Mouse (Mus musculus) ES-E14 (cell line): ENCODE data around the gene Rimklb. TPM values are rescaled to one million over a fixed set of nuclear protein-coding genes. Genes with fewer than 3 reads are reported as not detected.
"Not testable (repeated sequence)": the region's sequence is repeated elsewhere in the genome, so short reads cannot be mapped to it uniquely, and the experiment has no call there.

Source experiments
- DNase-seq: peaks from one replicate; pipeline ENCODE4 v3.0.0-alpha.2; 2013; ENCODE audit warnings: low read depth, low spot score
- H3K27ac ChIP-seq: 2 replicates; pipeline ENCODE4 v1.5.1; 2012; ENCODE audit warnings: low read depth, mild to moderate bottlenecking, low read length, moderate library complexity, mixed read lengths; ENCODE audit not compliant: poor library complexity, insufficient read depth, severe bottlenecking
- H3K36me3 ChIP-seq: 2 replicates; pipeline ENCODE4 v1.6.1; 2012; ENCODE audit warnings: mild to moderate bottlenecking, low read length, moderate library complexity, mixed read lengths; ENCODE audit not compliant: control insufficient read depth, poor library complexity, insufficient read depth, severe bottlenecking
- H3K4me1 ChIP-seq, 2 experiments: fragments of 150-350 bp in 1 of 2; sonication (generic) in 1 of 2; 2 replicates each; pipeline ENCODE4 v1.6.1; 2012; ENCODE audit warnings: low read length in 2 of 2, mild to moderate bottlenecking in 1 of 2, mixed read lengths in 1 of 2; ENCODE audit not compliant: control insufficient read depth in 2 of 2, insufficient read depth in 2 of 2, poor library complexity in 1 of 2
- H3K4me3 ChIP-seq, 2 experiments: fragments of 150-350 bp in 1 of 2; sonication (generic) in 1 of 2; 2 replicates each; pipeline ENCODE4 v1.5.1; 2012; ENCODE audit warnings: low read length in 2 of 2, low read depth in 1 of 2, mild to moderate bottlenecking in 1 of 2, mixed read lengths in 1 of 2; ENCODE audit not compliant: insufficient read depth in 1 of 2, poor library complexity in 1 of 2, severe bottlenecking in 1 of 2
- H3K9ac ChIP-seq: 2 replicates; pipeline ENCODE4 v1.6.1; 2012; ENCODE audit warnings: low read depth, mild to moderate bottlenecking, low read length, mixed read lengths; ENCODE audit not compliant: poor library complexity, insufficient read depth, severe bottlenecking
- H3K9me3 ChIP-seq: fragments of 150-350 bp; sonication (generic); 2 replicates; pipeline ENCODE4 v1.6.1; 2012; ENCODE audit warnings: low read depth, mild to moderate bottlenecking, low read length; ENCODE audit not compliant: control insufficient read depth, insufficient read depth
- CHD2 ChIP-seq: IDR thresholded peaks from 2 replicates; pipeline ENCODE4 v1.6.1; 2014; ENCODE audit warnings: mild to moderate bottlenecking, low read depth, low read length, inconsistent platforms
- HCFC1 ChIP-seq: IDR thresholded peaks from 2 replicates; pipeline ENCODE4 v1.6.1; 2012; ENCODE audit warnings: low read length, inconsistent platforms, borderline replicate concordance; ENCODE audit not compliant: insufficient read depth
- MAFK ChIP-seq: IDR thresholded peaks from 2 replicates; pipeline ENCODE4 v1.6.1; 2014; ENCODE audit warnings: mild to moderate bottlenecking, low read depth, low read length, inconsistent platforms; ENCODE audit not compliant: insufficient read depth
- ZC3H11A ChIP-seq: IDR thresholded peaks from 2 replicates; pipeline ENCODE4 v1.6.1; 2012; ENCODE audit warnings: low read depth, mild to moderate bottlenecking, inconsistent platforms, low read length, borderline replicate concordance
- ZNF384 ChIP-seq: IDR thresholded peaks from 2 replicates; pipeline ENCODE4 v1.6.1; 2012; ENCODE audit warnings: low read depth, low read length, inconsistent platforms
- in situ Hi-C, 2 experiments: fragments of 600-800 bp; cut with MboI; formaldehyde crosslinking; loops; one replicate each; pipeline ENCODE4 v1.15.1; 2025; ENCODE audit warnings: low sequenced_read_pairs in 2 of 2, inconsistent platforms in 1 of 2; ENCODE audit not compliant: unreplicated experiment in 2 of 2
- total RNA-seq: library from RNA; depleted of rRNA; stranded (reverse); fragments of 300-350 nt; gene quantifications from 2 replicates; pipeline ENCODE4 v1.2.3, GENCODE M21; 2012

Rimklb gene
- total RNA-seq, 1 experiment: 36.3 TPM

- Histone ChIP-seq H3K9me3 (no peaks in the 10 kb centered on the region), H3K4me1 (peaks cover 4 to 15% of the 10 kb centered on the region in 2 experiments; a peak in 2 of 4 replicates), H3K4me3 (no peak overlapping the region), H3K27ac (no peak overlapping the region), H3K36me3 (no peaks in the 10 kb centered on the region), H3K9ac (no peak overlapping the region)
- in situ Hi-C loops: no loop called here
- no peak for TF ChIP-seq HCFC1
- no peak for TF ChIP-seq MAFK
- TF ChIP-seq CHD2: no peak
- DNase-seq: no peak
These were observed 19.1 kb upstream of the Rimklb start for GRCm38 (mm10) chr6:122517668-122518067.

DNA sequence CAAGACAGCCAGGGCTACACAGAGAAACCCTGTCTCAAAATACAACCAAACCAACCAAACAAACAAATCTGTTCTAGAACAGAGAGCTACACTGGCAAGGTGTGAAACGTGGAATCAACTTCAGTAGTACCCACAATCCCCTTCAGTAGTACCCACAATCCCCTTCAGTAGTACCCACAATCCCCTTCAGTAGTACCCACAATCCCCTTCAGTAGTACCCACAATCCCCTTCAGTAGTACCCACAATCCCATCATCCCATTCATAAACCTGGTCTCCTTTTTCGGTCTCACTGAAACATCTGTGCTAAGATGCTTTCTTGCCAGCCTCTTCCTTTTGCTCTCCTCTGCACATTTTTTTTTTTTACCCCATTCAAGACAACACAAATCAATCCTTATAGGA is 17.2 kb upstream of the Rimklb start:
- H3K4me3 ChIP-seq, H3K9ac ChIP-seq, H3K36me3 ChIP-seq, DNase-seq, in situ Hi-C loops, H3K9me3 ChIP-seq, H3K27ac ChIP-seq: not testable (repeated sequence)
- H3K4me1 ChIP-seq: peaks cover 0 to 10% of the 10 kb centered on the region in 2 experiments; a peak in 1 of 4 replicates

- DNase-seq: no peak
- Histone ChIP-seq H3K9me3 (no peaks in the 10 kb centered on the region), H3K4me3 (no peak overlapping the region), H3K9ac (no peak overlapping the region), H3K36me3 (no peaks in the 10 kb centered on the region), H3K4me1 (peaks cover 0 to 10% of the 10 kb centered on the region in 2 experiments; a peak in 1 of 4 replicates), H3K27ac (no peak overlapping the region)
- in situ Hi-C loops: no loop called here
- no peak for TF ChIP-seq ZNF384
- TF ChIP-seq HCFC1: no peak
- no peak for TF ChIP-seq MAFK
- TF ChIP-seq ZC3H11A: no peak
These were observed 15.8 kb upstream of the Rimklb start for GRCm38 (mm10) chr6:122514312-122514711.

DNA sequence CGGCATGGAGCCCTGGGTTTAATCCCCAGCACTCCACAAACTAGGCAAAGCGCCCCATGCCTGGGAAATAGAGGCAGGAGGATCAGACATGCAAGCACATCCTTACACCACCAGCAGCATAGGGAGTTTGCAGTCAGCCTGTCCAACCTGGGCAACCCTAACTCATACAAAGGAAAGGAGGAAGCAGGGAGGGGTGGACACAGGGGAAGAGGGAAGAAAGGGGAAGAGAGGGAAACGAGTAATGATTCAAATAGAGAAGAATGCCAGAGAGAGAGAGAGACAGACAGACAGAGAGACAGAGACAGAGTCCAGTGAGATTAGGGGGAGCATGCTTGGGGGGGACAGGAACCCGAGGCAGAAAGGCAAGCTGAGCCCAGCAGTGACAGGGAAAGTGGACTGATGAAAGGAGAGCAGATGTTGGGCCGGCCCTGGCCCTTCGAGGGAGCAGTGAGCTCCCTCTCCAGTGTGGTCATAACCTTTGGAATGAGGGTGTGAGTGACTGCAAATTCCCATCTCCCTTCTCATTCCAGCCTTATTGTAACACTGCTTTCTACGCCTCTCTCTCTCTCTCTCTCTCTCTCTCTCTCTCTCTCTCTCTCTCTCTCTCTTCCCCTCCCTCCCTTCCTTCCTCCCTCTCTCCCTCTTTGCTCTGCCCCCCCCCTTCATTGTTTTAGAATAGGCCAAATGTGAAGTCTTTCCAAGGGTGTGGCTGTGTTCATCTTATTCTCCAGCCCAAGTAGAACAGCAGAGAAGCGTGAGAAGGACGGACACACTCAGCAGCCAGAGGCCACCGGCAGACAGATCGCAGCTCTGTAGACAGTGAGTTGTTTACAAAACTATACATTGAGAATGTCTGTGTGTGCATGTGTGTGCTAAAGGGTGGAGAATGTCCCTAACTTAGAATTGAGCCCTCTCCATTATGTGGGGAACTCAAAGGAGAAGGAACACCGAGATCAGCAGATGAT is 14.6 kb upstream of the Rimklb start:
- Histone ChIP-seq H3K4me3 (no peak overlapping the region), H3K27ac (no peak overlapping the region), H3K9me3 (no peaks in the 10 kb centered on the region), H3K4me1 (peaks cover 0 to 10% of the 10 kb centered on the region in 2 experiments; a peak in 1 of 4 replicates), H3K9ac (no peak overlapping the region), H3K36me3 (no peaks in the 10 kb centered on the region)
- in situ Hi-C loops: no loop called here
- no peak for DNase-seq
- no peak for TF ChIP-seq ZNF384
- no peak for TF ChIP-seq MAFK
- TF ChIP-seq ZC3H11A: no peak
- no peak for TF ChIP-seq HCFC1
- no peak for TF ChIP-seq CHD2

DNA sequence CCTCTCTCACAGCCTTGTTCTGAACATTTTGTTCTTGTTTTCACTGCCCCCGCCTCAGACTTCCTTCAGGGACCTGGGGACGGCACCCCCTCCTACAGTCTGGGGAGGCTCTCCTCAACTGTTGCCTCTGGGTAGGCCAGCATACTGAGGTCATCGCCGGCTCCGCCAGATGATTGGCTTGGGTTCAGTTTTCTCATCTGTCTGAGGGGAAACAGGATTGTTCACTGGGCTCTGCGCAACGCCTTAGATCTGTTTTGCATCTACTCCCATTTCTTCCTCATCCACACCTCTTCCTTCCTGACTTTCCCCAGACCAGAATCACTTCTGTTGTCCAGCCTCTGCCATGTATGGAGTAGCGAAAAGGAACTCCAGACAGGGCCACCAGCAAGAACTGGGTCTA is 9.9 kb upstream of the Rimklb start:
- in situ Hi-C loops: no loop called here

More for the DNA sequence above, 9.9 kb upstream of the Rimklb start:
- TF ChIP-seq ZC3H11A (no peak), CHD2 (no peak), ZNF384 (no peak), HCFC1 (no peak), MAFK (no peak)
- DNase-seq: no peak
- peaks cover 0 to 2% of the 10 kb centered on the region in 2 experiments; a peak in 1 of 4 replicates for H3K4me1 ChIP-seq
- no peak overlapping the region for H3K27ac ChIP-seq
- no peak overlapping the region for H3K4me3 ChIP-seq
- H3K9ac ChIP-seq: no peak overlapping the region
- no peaks in the 10 kb centered on the region for H3K36me3 ChIP-seq
- H3K9me3 ChIP-seq: no peaks in the 10 kb centered on the region
